Mouse (Mus musculus) c-Kit-positive CD71-positive TER-119-positive erythroid progenitor cells, embryonic 14.5 days (primary cell): Measurements from ENCODE around the gene Msrb2.

Experiments
- DNase-seq: peaks from one replicate; pipeline ENCODE4 v3.0.0-alpha.2; 2013; ENCODE audit warnings: low spot score

The Msrb2 gene

DNA sequence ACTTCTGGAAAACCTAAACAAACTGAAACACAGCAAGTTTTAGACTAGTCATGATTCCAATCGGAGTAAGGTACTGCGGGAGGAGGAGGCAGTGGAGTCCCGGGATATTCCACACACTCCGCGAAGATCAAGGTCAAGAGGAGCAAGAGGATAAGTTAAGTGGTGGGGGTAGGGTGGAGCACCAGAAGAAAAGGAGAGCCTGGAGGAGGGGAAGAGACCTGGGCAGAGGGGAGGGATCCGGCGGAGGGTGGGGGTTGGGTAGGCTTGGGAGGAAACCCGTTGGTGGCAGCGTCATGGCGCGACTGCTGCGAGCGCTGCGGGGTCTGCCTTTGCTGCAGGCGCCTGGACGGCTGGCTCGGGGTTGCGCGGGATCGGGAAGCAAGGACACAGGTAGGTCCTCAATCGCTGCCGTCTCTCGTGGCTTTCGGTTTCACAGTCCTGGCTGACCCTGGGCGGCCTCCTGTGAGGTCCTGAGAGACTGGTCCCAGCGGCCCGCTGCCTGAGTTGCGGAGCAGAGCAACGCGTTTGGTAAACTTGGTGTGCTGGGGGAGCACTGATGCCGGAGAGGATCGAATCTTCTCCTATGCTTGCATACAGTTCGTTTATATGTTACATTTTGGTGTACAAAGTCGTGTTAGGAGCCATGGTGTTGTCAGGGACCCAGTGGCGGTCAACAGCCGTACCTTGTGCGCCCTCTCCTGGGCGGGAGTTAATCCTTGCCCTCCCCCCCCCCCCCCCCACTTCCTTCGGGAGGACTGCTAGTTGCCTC is at the start of gene Msrb2:
Gene Msrb2 (plus strand): TSS at position 51 of the 769 bp plus-strand sequence.
- peak; percentile 56 for DNase-seq

DNA sequence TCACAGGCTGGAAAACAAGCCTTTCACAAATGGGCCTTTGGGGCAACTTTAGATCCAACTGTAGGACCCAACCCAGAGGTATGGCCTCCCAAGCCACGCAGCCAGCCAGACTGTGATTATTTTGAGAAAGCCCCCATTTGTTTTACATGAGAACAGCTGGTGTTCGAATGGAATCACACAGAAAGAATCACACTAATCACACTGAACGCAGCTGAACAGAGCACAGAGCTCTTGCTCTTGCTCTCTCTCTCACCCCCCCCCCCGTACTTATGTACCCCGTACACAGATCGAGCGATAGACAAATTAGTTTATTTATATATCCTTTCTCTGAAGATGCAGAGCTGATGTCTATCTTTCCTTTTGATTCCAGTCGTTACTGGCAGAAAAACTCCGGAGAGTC is 48.8 kb upstream of the Msrb2 start:
- no peak for DNase-seq

DNA sequence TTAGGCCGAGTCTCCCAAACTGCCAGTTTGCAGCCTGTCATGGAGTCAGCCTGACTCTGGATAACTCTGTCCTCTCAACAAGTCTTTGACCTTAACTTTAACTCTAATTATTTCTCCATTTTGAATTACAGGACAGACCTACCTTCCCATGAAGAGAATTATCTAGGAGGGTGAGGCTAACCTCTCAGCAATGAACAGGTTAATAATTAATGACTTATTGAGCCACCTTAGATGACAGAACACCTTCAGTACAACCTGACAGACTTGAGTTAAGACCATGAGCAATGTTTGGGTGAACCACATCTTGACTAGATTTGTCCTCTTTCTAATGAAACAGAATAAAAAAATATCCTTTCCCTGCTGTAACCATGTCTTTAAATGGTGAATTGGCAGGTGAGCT is 44.9 kb upstream of the Msrb2 start:
- DNase-seq: no peak

DNA sequence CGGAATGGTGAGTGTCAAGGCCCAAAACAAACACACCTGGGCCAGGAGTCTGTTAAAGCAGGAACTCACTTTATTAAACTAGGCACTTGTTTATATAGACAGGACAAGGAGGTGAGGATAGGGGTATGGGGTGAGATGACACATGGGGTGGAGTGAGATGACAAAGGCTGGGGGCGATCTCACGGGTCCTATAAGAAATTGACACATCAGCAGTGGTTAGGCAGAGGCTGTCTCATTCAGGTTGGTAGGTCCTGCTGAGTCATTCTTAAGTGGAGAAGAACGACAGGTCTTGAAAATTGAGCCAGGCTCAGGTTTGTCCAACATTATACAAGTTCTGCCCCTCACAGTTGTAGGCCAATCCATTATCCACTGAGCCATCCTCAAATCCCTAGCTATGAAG is 43.4 kb upstream of the Msrb2 start:
- DNase-seq: no peak

DNA sequence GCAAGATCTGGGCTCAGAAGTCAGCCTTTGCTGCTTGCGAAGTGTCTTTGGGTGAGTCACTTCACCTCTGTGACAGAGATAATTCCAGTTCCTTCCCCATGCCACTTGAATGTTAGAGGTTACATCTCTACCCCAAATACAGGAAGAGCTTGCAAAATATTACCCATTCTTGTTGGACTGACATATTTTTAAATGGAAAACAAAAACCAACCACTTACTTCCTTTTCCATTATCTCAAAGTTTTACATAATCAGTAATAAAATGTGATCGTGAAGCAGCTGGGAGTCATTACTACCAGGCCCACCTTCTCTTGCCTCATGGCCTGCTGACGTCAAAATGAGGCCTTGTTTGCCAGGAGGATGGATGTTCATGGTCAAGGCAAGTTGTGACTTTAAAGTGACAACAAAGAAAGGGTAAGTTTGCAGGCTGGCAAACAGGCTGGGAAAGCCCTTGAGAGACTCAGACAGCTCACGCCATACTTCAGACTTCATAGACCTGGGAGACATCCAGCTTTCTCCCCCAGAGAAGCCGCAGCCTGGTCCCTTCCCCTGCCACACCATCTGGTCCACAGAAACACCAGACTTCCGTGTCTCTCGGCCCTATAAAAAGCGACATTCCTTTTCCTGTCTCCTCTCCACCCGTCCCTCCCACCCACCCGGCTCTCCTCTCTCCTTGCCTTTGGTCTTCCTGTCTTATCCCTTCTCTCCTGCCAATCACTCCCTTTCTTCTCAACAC is 27.2 kb upstream of the Msrb2 start:
- DNase-seq: no peak

DNA sequence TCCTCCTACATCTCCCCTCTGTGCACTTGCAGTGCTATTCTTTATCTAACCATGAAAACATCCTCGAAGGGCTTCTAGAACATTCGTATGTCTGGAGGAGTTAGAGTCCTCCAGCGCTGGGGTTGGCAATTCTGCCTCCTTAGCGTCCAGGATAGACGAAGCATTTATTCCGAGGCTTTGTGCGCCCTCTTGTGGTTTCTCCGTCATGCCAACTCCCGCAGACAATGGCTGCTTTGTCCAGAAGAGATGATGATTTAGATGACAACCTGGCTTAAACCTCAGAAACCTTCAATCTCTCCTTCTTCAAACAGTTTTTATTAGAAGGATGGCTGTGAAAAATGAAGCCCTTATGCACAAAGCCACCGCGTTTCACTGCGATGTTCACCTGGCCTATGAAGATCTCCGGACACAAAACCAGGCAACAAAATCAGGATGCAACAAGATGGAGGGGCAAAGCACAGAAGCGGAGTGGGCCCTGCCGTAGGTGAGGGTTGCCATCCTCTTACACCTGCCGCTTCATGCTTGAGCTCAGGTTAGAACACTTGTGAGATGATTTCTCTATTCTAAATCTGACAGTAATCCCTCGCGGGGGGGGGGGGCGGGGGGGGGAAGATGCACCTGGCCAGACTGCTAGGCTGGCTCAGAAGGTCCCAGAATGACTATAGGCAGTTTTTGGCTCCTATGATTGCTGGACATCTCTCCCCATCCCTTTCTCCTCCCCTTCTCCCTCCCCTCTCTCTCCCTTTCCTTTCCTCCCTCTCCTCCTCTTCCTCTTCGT is 26.4 kb upstream of the Msrb2 start:
- peak; percentile 41 for DNase-seq

DNA sequence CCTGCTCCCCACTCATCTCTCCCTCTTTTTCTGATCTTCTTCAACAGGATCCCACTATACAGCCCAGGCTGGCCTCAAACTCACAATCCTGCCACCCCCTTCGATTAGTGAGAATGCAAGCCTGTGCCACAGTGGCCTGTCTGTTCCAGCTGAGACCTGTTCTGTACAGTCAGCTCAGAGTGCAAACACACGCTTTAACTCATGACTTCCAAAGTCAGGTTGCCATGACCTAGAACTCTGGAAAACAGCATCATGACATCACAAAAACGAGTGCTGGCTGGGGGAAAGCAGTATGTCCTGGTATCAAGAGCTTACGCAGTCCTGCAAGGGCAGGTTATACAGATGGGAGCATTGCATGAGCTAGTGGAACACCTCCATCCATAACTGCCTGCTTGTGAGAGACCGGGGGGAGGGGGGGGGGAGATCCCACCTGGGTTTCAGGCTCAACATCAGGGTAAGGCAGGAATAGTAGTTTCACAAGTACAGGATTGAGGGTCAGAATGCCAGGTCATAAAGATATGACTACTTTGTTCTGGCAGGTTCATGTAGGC is 25.8 kb upstream of the Msrb2 start:
- no peak for DNase-seq

DNA sequence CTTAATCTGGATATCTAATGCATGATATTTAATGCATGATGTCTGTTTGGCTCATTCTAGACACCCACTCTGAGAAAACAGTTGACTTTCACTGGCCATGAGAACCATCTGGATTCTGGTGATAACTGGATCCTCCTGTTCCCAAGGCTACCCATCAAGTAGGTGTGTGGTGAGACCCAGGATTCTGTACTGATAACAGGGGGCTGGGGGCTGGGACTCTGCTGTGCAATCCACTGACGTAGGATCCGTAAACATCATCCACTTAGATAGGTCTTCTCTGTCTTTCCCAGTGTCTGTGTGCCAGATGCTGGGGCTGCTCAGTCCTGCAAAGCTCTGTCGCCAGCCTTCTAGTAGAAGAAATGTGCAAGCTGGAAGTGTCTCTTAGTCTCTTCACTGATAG is 22.8 kb upstream of the Msrb2 start:
- DNase-seq: no peak

DNA sequence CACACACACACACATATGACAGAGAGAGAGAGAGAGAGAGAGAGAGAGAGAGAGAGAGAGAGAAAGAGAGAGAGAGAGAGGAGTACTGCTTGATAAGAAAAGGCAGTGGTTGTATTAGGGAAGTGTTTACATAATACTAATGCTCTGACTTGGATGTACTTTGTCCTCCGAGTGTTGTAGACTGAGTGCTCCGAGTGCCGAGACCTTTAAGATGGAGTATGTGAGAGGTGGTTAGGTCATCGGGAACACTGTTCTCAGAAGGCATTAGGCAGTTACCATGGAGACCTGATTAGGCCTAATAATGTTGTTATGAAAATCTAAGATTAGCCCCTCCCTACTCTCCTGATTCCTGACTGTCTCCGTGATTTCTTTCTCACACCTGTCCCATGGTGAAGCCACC is 21.1 kb upstream of the Msrb2 start:
- no peak for DNase-seq

DNA sequence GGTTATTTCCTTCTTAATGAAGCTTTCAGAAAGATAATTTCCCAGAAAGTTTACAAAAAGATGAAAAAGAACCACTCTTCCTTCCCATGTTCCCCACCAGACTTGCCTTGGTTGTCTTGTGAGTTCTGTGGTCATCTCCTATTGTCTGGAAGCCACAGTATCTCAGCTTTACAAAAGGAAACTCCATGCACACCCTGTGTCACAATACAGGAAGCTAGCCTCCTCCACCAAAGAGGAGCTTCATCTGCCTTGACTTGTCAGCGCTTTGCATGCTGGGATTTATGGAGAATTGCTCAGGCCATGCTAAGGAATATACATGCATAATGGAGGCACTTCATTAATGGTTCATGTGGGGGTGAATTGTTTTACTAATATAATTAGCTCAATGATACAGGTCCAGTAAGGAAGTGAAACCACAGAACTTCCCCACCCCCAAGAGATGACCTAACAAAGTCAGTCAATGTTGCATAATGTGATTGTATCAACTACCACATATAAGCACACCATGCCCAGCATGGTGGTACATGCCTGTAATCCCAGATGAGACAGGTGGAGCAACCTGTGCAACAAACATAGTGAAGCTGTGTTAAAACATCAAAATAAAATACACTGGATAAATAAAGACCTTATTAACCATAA is 19.5 kb upstream of the Msrb2 start:
- DNase-seq: no peak

DNA sequence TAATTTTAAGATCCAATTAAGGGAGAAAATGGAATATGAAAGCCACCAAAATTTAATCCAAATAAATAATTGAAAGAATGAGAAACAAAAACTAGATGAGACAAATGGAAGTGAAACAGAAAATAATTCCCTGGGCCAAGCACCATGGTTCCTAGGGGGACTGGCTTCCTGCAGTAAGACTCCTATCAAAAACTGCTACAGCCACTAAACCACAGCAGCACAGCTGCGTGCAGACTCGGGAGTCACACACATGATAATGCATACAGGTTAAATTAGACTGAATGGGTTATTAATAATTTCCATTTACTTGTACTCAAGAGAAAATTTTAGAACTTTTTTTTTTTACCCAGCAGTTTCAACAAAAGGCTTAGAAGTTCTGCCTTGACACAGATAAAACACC is 18.1 kb upstream of the Msrb2 start:
- no peak for DNase-seq

DNA sequence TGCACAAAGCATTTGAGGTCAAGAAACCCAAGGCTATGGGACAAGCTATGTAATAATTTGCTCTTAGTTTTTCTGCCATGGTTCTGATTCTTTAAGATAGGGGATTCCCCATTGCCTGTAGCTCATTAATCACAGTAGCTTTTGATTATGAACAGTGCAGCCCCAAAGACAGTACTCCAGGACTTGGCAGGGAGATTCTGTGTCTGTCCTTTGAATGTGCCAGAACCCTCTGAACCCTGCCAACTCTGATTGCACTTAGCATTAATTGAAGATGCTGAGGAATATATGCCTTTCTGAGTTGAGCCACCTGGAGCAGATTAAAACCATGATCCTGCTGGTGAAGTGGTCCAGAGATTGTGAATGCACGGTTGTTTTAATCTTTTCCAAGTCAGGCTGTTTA is 8.4 kb upstream of the Msrb2 start:
- no peak for DNase-seq

DNA sequence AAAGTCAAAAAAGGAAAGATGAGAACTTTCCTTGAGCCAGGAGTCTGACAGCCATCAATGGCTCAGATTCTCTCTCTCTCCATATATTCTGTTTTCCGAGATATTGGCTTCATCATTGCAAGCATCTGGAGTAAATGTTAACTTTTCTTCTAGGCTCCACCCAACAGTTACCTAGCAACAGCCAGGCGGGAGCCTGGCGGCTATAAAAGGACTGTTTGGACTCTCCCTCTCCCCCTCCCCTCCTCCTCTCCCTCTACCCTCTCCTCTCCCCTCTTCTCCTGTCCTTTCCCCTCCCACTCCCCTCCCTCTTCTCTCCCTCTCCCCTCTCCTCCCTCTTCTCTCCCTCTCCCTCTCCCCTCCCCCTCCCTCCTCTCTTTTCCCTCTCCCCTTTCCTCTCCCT is 4.8 kb upstream of the Msrb2 start:
- DNase-seq: no peak

DNA sequence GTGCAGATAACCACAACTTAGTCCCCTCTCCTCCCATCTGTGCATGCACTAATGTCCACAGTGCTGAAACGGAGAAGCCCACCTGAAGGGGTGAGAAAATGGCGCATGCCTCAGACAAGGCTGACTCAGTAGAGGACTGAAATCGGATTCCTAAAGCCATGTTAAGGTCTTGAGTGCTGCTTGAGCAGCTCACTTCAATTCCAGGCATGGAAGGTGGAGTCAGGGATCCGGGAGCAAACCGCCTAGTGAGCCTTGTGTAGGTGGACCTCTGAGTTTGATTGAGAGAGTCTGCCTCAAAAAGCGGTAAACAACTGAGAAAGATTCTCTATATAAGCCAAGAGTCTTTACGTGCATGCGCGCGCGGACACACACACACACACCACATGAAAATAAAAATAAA is 4.1 kb upstream of the Msrb2 start:
- DNase-seq: no peak

DNA sequence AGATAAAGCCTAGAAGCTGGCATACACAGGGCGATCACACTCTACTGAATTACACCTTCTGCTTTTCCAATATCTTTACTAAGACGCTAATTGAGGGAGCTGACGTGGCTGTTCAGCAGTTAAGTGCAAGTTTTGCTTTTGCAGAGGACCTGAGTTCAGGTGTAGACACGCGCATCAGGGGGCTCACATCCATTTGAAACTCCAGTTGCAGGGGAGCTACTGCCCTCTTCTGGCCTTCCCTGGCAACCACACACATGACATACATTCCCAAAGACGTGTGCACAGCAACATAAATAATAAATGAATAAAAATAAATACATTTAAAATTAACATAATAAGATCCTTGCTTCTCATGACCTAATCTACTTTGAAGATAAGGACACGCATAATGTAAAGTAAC is 2.5 kb downstream of the Msrb2 start:
- DNase-seq: peak; percentile 18

DNA sequence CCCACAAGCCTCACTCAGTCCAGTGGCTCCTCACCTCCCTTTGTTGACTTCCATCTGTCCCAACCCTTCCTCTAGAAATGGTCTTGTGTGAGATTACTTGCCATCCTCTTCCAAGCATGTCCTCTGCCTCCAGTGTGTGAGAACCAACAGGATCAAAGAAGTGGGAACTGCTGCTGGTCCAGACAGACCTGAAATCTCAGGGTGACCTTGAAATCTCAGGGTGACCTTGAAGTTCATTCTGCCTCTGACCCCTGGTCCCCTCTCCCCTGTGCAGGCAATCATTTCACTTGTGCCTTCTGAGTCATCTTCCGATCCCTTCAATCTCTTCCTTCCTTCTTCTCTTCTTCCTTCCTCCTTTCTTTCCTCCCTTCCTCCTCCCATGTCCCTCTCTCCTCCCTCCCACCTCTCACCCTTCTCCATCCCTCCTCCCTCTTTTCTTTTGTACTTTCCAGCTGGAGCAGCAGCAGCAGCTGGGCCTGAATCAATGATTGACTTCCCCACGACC is 9.3 kb downstream of the Msrb2 start:
- DNase-seq: no peak

DNA sequence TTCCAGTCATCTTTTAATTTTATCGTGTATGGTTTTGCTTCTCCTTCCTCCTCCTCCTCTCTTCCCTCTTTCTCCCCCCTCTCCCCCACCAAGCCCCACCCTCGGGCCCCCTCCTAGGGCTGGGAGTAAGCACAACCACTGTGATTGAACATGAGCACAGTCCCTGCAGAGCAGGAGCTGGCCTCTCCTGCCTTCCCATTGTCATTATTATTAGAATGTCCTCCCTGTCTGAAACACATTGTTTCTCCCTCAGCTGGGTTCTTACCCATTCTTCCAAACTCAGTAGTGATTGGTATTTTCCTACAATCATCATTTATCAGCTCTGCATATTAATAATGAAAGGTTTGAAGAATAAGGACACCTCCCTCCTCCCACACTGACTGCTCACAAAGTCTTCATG is 9.7 kb downstream of the Msrb2 start:
- no peak for DNase-seq

DNA sequence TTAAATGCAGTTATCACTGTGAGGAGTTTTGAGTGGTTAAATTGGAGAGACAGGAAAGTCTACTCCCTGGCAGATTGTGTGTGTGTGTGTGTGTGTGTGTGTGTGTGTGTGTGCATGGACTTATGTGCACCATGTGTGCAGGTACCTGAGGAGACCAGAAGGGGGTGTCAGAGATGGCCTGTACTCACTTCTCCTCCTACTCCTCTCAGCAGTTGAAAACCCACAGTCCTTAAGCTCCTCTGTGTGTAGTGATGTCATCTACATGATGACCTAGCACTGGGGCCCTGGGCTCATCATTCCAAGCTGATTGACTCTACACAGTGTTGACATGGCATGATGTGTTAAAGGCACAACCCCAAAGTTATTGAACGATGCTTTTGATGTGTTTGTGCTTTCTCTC is 11.0 kb downstream of the Msrb2 start:
- no peak for DNase-seq

DNA sequence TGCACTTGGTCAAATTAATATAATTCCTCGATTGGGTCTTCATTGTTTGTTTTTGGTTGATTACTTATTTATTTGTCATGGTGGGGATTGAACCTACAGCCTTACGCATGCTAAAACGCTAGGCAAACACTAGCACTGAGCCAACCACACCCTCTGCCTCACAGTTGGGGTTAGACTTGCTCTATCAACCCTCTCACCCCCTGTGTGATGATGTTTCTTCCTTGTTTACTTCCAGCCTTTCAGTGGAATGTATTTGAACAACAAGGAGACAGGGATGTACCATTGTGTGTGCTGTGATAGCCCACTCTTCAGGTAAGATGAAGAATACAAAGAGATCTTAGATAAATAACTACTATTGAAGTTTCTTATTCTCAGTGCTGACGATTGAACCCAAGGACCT is 11.8 kb downstream of the Msrb2 start:
- no peak for DNase-seq

DNA sequence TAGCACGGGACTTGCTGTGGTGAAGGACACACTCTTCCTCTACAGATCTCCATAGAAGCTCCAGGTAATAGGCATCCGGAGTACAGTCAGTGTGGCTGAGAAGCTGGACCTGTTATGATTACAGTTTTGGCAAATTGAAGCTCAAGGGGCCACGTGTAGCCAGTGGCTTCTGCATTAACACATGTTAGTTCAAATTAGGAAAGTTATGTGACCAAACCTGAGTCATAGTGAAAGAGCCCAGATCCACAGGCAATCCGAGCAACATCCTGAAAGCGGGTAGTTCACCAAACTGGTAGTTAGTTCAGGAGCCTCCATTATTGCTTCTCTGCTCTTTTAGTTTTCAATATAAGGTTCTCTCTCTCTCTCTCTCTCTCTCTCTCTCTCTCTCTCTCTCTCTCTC is 14.5 kb downstream of the Msrb2 start:
- no peak for DNase-seq

DNA sequence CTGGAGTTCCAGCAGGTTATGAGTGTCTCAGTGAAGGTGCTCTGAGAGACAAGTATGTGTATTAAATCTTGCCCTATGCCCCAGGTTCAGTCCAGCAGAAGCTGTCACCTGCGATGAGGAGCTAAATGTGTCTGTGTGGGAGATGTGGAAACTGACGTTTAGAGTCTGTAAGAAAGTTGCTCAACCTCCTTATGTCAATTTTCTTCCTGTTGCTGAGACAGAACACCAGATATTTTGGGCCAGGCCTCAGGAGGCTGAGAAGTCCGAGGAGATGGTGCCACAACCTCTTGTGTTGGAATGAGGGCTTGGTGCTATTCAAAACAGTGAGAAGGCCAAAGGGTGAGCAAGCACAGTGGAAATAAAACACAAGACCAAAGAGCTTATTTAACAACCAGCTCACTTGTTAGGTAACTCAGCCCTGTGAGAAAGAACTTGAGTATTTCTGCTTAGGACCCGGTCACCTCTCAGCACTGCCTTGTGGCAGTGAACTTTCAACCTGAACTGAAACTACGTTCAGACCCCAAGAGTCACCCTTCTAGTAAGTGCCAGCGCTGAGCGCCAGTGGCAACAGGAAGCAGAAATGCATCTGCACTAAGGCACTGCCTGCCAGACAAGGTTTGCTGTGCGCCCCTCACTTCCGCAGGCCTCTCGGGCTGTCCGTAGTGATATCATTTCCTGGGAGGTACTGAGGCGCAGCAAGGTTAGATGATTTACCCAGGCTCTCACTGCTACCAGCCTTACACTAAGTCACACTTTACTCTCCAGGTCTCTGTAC is 17.3 kb downstream of the Msrb2 start:
- no peak for DNase-seq
